Mouse (Mus musculus) spleen, adult 2 months (tissue): ENCODE measurements around the gene Fnbp1l.

Experiments
- CTCF ChIP-seq: fragments of 200-500 bp; IDR thresholded peaks from 2 replicates; pipeline ENCODE4 v1.5.1; 2011; ENCODE audit warnings: mild to moderate bottlenecking, inconsistent platforms; ENCODE audit not compliant: insufficient read depth, insufficient read length, insufficient replicate concordance; ENCODE audit errors: extremely low read depth
- POLR2A ChIP-seq: fragments of 200-500 bp; IDR thresholded peaks from 2 replicates; pipeline ENCODE4 v1.6.1; 2011; ENCODE audit warnings: low read depth, low read length, inconsistent platforms

DNA sequence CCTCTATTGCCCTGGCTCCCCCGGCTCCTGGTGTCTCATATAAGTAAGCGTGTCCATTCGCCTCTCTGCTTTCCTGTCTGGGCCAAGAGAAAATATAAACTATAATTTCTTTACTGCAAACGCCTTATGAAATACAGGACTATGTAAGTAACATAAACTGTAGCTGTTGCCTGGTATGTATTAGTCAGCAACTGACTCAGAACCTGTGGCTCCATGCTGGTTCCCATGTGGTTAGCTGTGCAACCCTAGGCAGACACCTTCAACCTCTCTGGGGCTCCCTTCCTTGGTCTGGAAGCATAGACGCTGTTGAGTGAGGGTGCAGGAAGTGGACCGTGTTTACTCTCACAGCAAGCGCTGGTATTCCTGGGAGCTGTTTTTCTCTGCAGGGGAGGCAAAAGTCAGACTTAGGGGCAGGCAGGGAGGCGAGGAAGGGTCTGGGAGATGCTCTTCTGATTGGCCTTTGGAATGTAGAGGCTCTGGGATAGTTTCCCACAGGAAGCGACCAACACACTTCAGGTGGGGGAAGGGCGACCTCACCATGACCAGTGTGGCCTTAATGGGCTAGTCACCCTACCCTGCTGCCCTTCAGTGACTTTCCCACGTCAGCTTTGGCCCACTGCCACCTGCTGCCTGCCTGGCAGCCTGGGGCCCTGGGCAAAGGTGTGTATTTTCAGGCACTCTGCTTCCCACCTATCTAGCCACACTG lies 109.8 kb downstream of the Fnbp1l start:
- no peak for TF ChIP-seq CTCF
- no peak for TF ChIP-seq POLR2A
